Mouse (Mus musculus) gastrocnemius, adult 8-10 months (tissue): ENCODE results near the gene Btrc. TPM values are rescaled to one million over a fixed set of nuclear protein-coding genes. Genes with fewer than 3 reads are reported as not detected.
A peak's percentile ranks its signal among the peaks of the same experiment; 100 is the strongest.

Source experiments
- DNase-seq, 2 experiments: peaks; one replicate each; pipeline ENCODE4 v3.0.0; 2022; ENCODE audit warnings: low spot score in 2 of 2
- total RNA-seq, 4 experiments: library from RNA; stranded (reverse); gene quantifications; 2 replicates each; pipeline ENCODE4 v1.2.4; 2022

Gene Btrc
- total RNA-seq, 4 experiments from 2014 or later, result 23.5 to 26.9 (median 25.3) TPM

DNA sequence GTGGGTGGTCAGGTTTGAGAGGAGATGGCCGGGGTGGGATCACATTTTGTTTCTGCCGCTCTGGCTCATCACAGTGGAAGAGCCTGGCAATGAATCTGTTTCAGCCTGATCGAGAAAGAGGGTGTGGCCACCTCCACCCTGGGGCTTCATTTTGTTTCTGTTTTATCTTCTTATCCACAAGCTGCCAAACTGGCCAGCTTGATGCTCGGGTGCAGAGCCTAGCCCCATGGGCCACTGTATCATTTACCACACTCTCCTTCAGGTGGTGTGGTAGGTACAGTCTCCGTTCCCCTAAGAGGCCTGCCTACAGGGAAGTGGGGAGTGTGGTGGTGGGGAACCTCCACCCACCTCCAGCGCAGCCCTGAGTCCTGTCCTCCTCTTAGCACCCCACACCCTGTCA lies 209.5 kb downstream of the Btrc start:
- DNase-seq, result no peak

DNA sequence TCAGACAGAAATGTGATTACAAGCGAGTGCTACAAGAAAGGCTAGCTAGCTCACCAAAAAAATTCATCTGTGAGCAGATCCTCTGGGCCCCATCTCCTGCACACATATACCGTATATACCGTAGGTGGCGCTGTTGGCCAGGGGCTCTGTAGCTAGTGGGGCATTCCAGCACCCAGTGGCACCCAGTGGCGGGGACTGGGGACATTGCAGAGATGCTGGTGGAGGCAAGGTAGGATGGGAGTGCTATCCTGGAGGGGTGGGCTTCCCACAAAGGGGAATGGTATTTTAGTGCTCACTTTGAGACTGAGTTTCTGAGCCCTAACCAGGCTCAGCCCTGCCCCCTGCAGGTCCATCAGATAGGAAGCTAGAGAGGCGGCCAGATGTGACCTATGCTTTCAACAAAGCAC lies 210.3 kb downstream of the Btrc start:
- DNase-seq, result peak; percentile 58 to 59

- no peak for DNase-seq
These were observed 210.9 kb downstream of the Btrc start for GRCm38 (mm10) chr19:45574339-45574898.

DNA sequence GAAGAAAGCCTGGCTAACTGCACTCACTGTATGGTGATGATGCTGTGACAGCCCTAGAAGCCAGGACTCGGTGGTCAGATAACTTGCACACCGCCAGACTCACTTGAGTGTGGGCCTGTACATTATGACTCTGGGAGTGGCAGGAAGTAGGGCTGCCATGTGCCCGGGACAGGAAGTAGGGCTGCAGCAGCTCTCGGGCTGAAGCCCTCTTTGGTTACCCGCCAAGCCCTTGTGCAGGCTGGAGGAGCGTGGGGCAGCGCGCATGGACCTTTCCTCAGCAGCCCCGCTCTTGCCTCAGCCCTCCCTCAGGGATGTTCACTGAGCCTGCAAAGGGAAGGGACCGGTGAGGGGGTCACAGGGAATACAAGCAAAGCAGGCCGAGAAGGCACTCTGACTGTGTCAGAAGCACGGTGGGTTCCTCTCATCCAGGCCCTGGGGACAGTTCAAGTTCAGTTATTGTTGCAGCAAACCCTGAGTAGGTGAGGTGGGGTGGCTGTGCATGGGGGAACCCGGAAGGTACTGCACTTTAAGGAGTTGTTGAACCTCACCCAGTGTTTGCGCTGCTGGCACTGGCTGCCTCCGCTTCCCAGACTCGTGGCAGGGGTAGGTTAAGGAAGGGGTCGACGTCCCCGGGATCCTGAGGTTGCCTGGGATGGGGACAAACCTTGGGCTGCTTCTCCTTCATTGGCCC lies 211.6 kb downstream of the Btrc start:
- DNase-seq, result no peak

GRCm38 (mm10) chr19:45575632-45576001 lies 212.1 kb downstream of the Btrc start:
- DNase-seq, result no peak

DNA sequence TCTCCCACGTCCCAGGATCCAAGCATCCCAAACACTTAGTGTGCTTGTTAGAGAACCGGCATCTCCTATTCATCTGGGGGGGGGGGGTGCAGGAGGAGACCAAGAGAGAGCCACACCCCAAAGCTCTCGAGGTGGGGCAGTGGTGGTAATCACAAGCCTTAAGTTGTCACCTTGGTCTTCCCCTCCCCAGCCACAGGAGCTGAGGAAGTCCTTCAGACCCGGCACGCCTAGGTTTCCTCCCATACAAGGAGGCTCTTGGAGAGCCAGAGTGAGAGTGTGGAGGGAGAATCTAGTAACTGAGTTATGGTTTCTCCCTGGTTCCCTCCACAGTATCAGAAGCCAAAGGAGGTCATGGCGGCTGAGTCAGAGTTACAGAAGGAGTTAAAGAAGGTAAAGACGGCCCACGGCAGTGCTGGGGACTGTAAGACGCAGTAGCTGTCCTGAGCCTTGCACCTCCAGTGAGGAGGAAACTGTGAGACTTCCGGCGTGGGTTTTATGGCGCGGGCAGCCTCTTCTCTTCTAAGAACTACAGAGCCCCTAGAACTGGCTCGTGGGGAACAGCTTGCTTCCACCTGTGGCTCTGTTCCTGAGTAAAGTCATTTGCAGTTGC lies 213.7 kb downstream of the Btrc start:
- DNase-seq, result no peak

- DNase-seq, result no peak
These were observed 215.4 kb downstream of the Btrc start for GRCm38 (mm10) chr19:45578976-45579375.

DNA sequence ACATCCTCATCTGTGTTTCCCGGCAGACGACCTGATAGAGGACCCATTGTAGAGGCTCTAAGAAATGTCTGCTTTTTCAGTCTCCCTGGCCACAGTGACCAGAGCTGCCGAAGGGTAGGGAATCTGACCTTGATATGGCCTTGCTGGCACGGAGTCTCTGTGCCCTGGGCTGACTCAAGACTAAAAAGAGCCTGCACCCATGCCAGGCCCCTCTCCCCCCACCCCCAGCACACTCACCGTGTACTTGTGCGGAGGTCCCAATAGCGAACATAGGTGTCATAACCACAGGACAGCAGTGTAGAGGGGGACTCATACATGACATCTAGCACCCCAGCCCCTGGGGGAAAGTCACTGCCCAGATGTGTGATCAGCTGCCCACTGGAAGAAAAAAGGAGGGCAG lies 215.9 kb downstream of the Btrc start:
- DNase-seq, result no peak

Other genes starting within 250 kb of the Btrc start
- not detected for gene Tlx1, start 213.1 kb upstream of the Btrc start, total RNA-seq
- gene Lbx1, start 127.9 kb upstream of the Btrc start, total RNA-seq, result 10 to 100 TPM; 59.4 to 70.9 (median 64.3) TPM
- 10 to 100 TPM; 16.0 to 17.1 (median 16.4) TPM for gene Poll, start 196.8 kb downstream of the Btrc start, total RNA-seq
- gene Gm17018, start 196.9 kb downstream of the Btrc start, total RNA-seq, result 10 to 100 TPM; 15.3 to 18.7 (median 16.5) TPM